Mouse (Mus musculus): ENCODE measurements at regions not wholly inside any gene's neighbourhood (a gene's known extent, or its start where the extent isn't known, plus 50 kb on each side); places are given as distances from the start of the nearest gene placed in this dataset.
A peak's percentile ranks its signal among the peaks of the same experiment; 100 is the strongest.

DNA sequence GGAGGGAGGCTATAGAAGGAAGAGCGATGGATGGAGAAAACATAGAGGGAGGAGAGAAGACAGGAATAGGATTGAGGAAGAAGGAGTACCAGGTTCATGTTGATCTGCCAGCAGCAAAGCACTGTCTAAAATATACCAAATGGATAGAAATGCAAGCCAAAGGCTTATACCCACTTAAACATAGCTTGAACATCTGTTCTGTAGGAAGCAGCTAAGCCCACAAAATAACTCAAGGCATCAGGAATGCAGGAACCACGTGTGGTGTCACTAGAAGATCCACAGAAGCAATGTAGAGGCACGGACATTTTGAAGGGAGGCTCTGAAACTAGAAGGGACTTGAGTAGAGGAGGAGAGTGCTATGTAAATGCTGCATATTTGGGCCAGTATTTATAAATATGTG lies 78.9 kb downstream of the Smgc start:
- WGBS: 74% methylated on average over 3 of the region's 3 CpGs
- Histone ChIP-seq H3K36me3 (ENCODE audit: control insufficient read depth, insufficient read depth, low read length) (no peaks in the 10 kb centered on the region), H3K27me3 (ENCODE audit: control insufficient read depth, insufficient read depth, low read length) (no peaks in the 10 kb centered on the region), H3K4me3 (ENCODE audit: low read depth, low read length) (no peak overlapping the region), H3K4me1 (ENCODE audit: control insufficient read depth, insufficient read depth, low read length) (no peaks in the 10 kb centered on the region), H3K4me2 (ENCODE audit: low read depth) (no peak overlapping the region), H3K9me3 (ENCODE audit: control insufficient read depth, low read length) (no peaks in the 10 kb centered on the region), H3K9ac (ENCODE audit: low read length) (no peak overlapping the region), H3K27ac (ENCODE audit: low read depth, low read length) (no peak overlapping the region)
- ATAC-seq (ENCODE audit: insufficient read depth, low FRiP score, low TSS enrichment) (no peak), DNase-seq (ENCODE audit: low spot score) (no peak)

DNA sequence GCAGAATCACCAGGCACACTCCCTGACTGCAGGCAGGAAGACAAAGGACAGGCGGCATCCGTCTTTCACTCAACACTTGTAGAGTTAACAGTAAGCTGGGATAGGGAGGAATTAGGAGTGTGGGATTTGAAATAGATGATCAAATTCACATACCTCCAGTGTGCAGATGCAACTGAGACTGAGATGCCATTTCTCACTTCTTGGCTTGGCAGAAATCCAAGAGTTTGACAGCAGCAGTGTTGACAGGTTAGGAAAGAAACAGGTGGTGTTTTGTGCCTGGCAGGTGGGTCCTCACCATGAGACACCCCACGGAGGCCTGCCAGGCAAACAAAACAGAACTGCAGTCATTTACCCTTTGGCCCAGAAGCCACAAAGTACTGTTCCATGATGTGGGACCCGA lies 79.8 kb downstream of the Smgc start:
- Histone ChIP-seq H3K9me3 (ENCODE audit: control insufficient read depth, low read length) (no peaks in the 10 kb centered on the region), H3K9ac (ENCODE audit: low read length) (no peak overlapping the region), H3K27ac (ENCODE audit: low read depth, low read length) (no peak overlapping the region), H3K4me1 (ENCODE audit: control insufficient read depth, insufficient read depth, low read length) (no peaks in the 10 kb centered on the region), H3K27me3 (ENCODE audit: control insufficient read depth, insufficient read depth, low read length) (no peaks in the 10 kb centered on the region), H3K4me3 (ENCODE audit: low read depth, low read length) (no peak overlapping the region), H3K36me3 (ENCODE audit: control insufficient read depth, insufficient read depth, low read length) (no peaks in the 10 kb centered on the region), H3K4me2 (ENCODE audit: low read depth) (no peak overlapping the region)
- no peak for DNase-seq (ENCODE audit: low spot score)
- WGBS: 56% methylated on average over 4 of the region's 4 CpGs
- ATAC-seq (ENCODE audit: insufficient read depth, low FRiP score, low TSS enrichment): no peak

DNA sequence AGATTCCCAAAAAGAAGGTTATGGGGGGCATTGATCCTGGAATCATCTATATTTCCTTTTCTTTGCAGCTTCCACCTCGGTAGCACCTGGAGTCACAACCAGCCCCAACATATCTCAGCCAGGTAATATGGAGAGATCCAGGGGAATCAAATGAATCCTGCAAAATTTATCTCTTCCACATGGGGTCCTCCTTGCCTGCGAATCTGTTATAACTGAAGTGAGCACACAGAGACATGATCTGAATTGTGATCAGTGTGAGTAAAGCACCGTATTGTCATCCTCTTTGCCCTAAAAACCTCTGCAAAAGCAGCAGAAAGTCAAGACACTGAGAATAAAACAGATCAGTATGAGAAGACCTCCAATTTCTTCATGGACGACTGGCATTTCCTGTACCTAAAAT lies 86.5 kb downstream of the Smgc start:
- WGBS: 81% methylated on average over 4 of the region's 4 CpGs
- DNase-seq (ENCODE audit: low spot score): no peak

DNA sequence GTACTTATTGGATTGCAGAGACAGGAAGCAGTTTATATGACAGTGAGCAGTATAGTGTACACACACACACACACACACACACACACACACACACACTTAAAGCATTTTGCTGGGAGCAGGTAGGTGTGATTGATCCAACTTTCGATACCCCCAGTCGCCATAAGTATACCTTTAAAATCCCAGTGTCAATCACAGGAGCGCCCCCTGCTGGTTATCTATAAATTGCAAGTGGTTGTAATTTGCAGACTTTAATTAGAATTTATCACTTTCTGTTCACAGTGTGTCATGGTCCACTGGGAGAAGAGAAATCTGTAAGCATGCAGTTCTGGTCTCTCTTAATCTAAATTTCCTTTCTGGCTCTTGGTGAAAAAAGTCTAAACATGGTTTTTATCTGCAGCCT lies 89.4 kb downstream of the Smgc start:
- Histone ChIP-seq H3K4me2 (ENCODE audit: low read depth) (no peak overlapping the region), H3K36me3 (ENCODE audit: control insufficient read depth, insufficient read depth, low read length) (no peaks in the 10 kb centered on the region), H3K4me3 (ENCODE audit: low read depth, low read length) (no peak overlapping the region), H3K27me3 (ENCODE audit: control insufficient read depth, insufficient read depth, low read length) (no peaks in the 10 kb centered on the region), H3K9ac (ENCODE audit: low read length) (no peak overlapping the region), H3K27ac (ENCODE audit: low read depth, low read length) (no peak overlapping the region), H3K9me3 (ENCODE audit: control insufficient read depth, low read length) (no peaks in the 10 kb centered on the region), H3K4me1 (ENCODE audit: control insufficient read depth, insufficient read depth, low read length) (no peaks in the 10 kb centered on the region)
- 21% methylated on average over 3 of the region's 3 CpGs for WGBS
- no peak for ATAC-seq (ENCODE audit: insufficient read depth, low FRiP score, low TSS enrichment)
- DNase-seq (ENCODE audit: low spot score): peak; percentile 18

More for the DNA sequence above, 86.5 kb downstream of the Smgc start:
- no peak for ATAC-seq (ENCODE audit: insufficient read depth, low FRiP score, low TSS enrichment)
- no peak overlapping the region for H3K4me2 ChIP-seq (ENCODE audit: low read depth)
- no peak overlapping the region for H3K9ac ChIP-seq (ENCODE audit: low read length)
- no peak overlapping the region for H3K27ac ChIP-seq (ENCODE audit: low read depth, low read length)
- H3K9me3 ChIP-seq (ENCODE audit: control insufficient read depth, low read length): no peaks in the 10 kb centered on the region
- no peaks in the 10 kb centered on the region for H3K4me1 ChIP-seq (ENCODE audit: control insufficient read depth, insufficient read depth, low read length)
- H3K36me3 ChIP-seq (ENCODE audit: control insufficient read depth, insufficient read depth, low read length): no peaks in the 10 kb centered on the region
- H3K27me3 ChIP-seq (ENCODE audit: control insufficient read depth, insufficient read depth, low read length): no peaks in the 10 kb centered on the region
- H3K4me3 ChIP-seq (ENCODE audit: low read depth, low read length): no peak overlapping the region

DNA sequence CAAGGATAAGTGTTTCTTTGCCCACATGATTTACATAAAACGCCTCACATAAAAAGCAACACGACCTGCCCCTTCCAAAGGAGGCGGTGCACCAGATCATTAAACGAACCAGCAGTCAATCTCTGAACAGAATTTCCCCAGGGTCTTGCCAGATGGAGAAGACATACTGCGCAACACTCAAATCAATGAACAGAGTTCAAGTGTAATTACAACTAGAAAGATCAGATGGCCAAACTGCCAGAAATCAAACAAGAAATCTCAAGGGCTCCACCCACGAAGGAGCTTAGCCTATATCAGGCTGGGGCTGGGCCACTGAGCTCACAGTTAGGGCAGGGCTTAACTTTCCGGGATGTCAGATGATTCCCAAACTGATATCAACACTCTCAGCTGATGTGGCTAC lies 90.4 kb downstream of the Smgc start:
- WGBS: 72% methylated on average over 7 of the region's 7 CpGs
- Histone ChIP-seq H3K36me3 (ENCODE audit: control insufficient read depth, insufficient read depth, low read length) (no peaks in the 10 kb centered on the region), H3K9ac (ENCODE audit: low read length) (no peak overlapping the region), H3K27me3 (ENCODE audit: control insufficient read depth, insufficient read depth, low read length) (no peaks in the 10 kb centered on the region), H3K9me3 (ENCODE audit: control insufficient read depth, low read length) (no peaks in the 10 kb centered on the region), H3K4me3 (ENCODE audit: low read depth, low read length) (no peak overlapping the region), H3K4me1 (ENCODE audit: control insufficient read depth, insufficient read depth, low read length) (no peaks in the 10 kb centered on the region), H3K27ac (ENCODE audit: low read depth, low read length) (no peak overlapping the region), H3K4me2 (ENCODE audit: low read depth) (no peak overlapping the region)
- ATAC-seq (ENCODE audit: insufficient read depth, low FRiP score, low TSS enrichment) (no peak), DNase-seq (ENCODE audit: low spot score) (peak; percentile 11)

DNA sequence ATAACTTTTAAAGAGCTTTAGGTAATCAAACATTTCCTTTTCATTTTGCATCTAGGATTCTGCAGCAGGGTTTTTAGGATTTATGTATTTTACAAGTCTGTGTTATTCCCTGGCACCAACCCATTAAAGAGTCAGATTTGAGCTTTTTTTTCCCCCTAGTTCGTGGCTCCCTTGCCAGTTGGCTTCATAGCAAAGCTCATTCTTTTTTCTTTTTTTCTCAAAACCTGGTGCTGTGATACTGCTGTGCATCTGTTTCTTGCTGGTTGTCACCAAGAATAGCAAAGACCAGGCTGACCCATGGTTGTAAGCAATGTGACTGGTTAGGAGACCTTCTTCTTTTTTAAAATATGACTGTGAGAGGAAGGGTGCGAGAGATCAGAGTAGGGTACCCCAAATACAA lies 93.7 kb upstream of the Cntn1 start:
- Histone ChIP-seq H3K27me3 (ENCODE audit: control insufficient read depth, insufficient read depth, low read length) (no peaks in the 10 kb centered on the region), H3K9me3 (ENCODE audit: control insufficient read depth, low read length) (no peaks in the 10 kb centered on the region), H3K4me1 (ENCODE audit: control insufficient read depth, insufficient read depth, low read length) (no peaks in the 10 kb centered on the region), H3K9ac (ENCODE audit: low read length) (no peak overlapping the region), H3K4me3 (ENCODE audit: low read depth, low read length) (no peak overlapping the region), H3K27ac (ENCODE audit: low read depth, low read length) (no peak overlapping the region), H3K36me3 (ENCODE audit: control insufficient read depth, insufficient read depth, low read length) (no peaks in the 10 kb centered on the region), H3K4me2 (ENCODE audit: low read depth) (no peak overlapping the region)
- DNase-seq (ENCODE audit: low spot score) (no peak), ATAC-seq (ENCODE audit: insufficient read depth, low FRiP score, low TSS enrichment) (no peak)
- 76% methylated on average over 2 of the region's 2 CpGs for WGBS

DNA sequence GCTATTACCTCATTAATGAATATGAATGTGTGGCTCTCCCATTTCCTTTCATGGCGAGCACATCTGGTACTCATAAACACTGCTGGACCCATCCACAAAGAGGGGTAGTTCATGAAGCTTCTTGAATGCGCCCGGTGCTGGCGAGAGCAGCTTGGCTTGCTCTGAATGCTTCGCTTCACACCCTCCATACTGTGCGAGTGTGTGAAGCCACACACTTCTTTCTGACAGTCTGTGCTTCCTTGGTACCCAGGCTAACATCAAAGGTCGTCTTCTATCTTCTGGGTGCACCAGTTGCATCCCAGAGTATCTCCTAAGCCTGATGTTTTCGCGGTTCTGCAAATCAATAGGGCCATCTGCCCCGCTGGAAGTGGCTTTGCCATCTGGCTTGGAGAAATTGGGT lies 85.8 kb upstream of the Cntn1 start:
- no peak overlapping the region for H3K4me3 ChIP-seq (ENCODE audit: low read depth, low read length)
- no peaks in the 10 kb centered on the region for H3K9me3 ChIP-seq (ENCODE audit: control insufficient read depth, low read length)
- H3K27me3 ChIP-seq (ENCODE audit: control insufficient read depth, insufficient read depth, low read length): no peaks in the 10 kb centered on the region
- no peaks in the 10 kb centered on the region for H3K4me1 ChIP-seq (ENCODE audit: control insufficient read depth, insufficient read depth, low read length)
- H3K9ac ChIP-seq (ENCODE audit: low read length): no peak overlapping the region
- DNase-seq (ENCODE audit: low spot score) (no peak), ATAC-seq (ENCODE audit: insufficient read depth, low FRiP score, low TSS enrichment) (no peak)
- H3K36me3 ChIP-seq (ENCODE audit: control insufficient read depth, insufficient read depth, low read length): no peaks in the 10 kb centered on the region
- H3K4me2 ChIP-seq (ENCODE audit: low read depth): no peak overlapping the region
- WGBS: 64% methylated on average over 10 of the region's 10 CpGs
- H3K27ac ChIP-seq (ENCODE audit: low read depth, low read length): no peak overlapping the region

DNA sequence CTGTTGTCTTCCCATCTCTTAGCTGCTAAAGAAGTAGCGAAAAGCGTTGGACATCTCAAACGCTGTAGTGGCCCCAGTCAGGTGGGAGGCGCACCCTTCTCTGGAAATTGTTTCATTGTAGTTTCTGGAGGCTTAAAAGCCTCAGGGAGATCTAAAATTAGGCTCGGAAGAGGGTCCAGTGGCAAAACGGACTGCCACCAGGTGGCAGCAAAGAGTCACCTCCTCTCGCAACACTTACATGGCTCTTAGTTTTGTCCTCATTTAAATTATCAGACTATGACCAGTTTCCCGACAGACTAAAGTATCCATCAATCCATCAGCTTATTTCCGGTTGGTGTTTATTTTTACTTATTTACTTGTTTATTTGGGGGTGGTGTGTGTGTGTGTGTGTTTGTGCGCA lies 81.6 kb upstream of the Cntn1 start:
- no peak for ATAC-seq (ENCODE audit: insufficient read depth, low FRiP score, low TSS enrichment)
- H3K27ac ChIP-seq (ENCODE audit: low read depth, low read length): no peak overlapping the region
- H3K4me1 ChIP-seq (ENCODE audit: control insufficient read depth, insufficient read depth, low read length): no peaks in the 10 kb centered on the region
- H3K27me3 ChIP-seq (ENCODE audit: control insufficient read depth, insufficient read depth, low read length): no peaks in the 10 kb centered on the region
- no peak overlapping the region for H3K9ac ChIP-seq (ENCODE audit: low read length)
- peak; percentile 73 for DNase-seq (ENCODE audit: low spot score)
- H3K9me3 ChIP-seq (ENCODE audit: control insufficient read depth, low read length): no peaks in the 10 kb centered on the region
- H3K36me3 ChIP-seq (ENCODE audit: control insufficient read depth, insufficient read depth, low read length): no peaks in the 10 kb centered on the region
- WGBS: 32% methylated on average over 10 of the region's 10 CpGs
- no peak overlapping the region for H3K4me2 ChIP-seq (ENCODE audit: low read depth)
- no peak overlapping the region for H3K4me3 ChIP-seq (ENCODE audit: low read depth, low read length)

DNA sequence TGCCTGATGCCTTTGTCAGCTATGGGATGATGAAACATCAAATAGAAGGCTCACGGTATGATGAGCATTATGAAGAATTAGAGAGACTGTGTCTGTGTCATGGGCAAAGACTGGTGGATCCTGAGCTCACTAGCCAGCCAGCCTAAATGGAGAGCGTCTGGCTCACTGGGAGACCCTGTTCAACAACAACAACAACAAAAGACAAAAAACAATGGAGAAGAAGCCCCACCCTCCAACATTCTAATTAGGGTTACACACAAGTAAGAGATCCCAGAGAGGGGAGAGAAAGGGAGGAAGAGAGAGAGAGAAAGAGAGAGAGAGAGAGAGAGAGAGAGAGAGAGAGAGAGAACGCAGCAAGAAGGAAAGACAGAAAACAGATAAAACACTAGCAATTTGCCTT lies 79.6 kb upstream of the Cntn1 start:
- H3K4me3 ChIP-seq (ENCODE audit: low read depth, low read length): no peak overlapping the region
- H3K9me3 ChIP-seq (ENCODE audit: control insufficient read depth, low read length): no peaks in the 10 kb centered on the region
- H3K27ac ChIP-seq (ENCODE audit: low read depth, low read length): no peak overlapping the region
- H3K4me1 ChIP-seq (ENCODE audit: control insufficient read depth, insufficient read depth, low read length): no peaks in the 10 kb centered on the region
- WGBS: 60% methylated on average over 3 of the region's 3 CpGs
- H3K27me3 ChIP-seq (ENCODE audit: control insufficient read depth, insufficient read depth, low read length): no peaks in the 10 kb centered on the region
- ATAC-seq (ENCODE audit: insufficient read depth, low FRiP score, low TSS enrichment) (no peak), DNase-seq (ENCODE audit: low spot score) (no peak)
- H3K9ac ChIP-seq (ENCODE audit: low read length): no peak overlapping the region
- H3K36me3 ChIP-seq (ENCODE audit: control insufficient read depth, insufficient read depth, low read length): no peaks in the 10 kb centered on the region
- no peak overlapping the region for H3K4me2 ChIP-seq (ENCODE audit: low read depth)

Measured in neural tube, embryonic 11.5 days (tissue).